Mouse (Mus musculus): ENCODE measurements around the gene Gm9999. TPM values are rescaled to one million over a fixed set of nuclear protein-coding genes. Genes with fewer than 3 reads are reported as not detected.

Gene Gm9999
- not detected in 2 replicates for polyA plus RNA-seq (2021; fragmentation: Nextera tagmentation)
- long read RNA-seq, experiment 1, result 0 reads
- long read RNA-seq, experiment 2, result 0 reads

GRCm38 (mm10) chr7:46983280-46983679, at the start of gene Gm9999:
Gene Gm9999 (plus strand): TSS chr7:46983580.

GRCm38 (mm10) chr7:46957831-46958691, 25.3 kb upstream of the Gm9999 start, which contains the start of gene Uevld:
Gene Uevld (minus strand): TSS chr7:46958527.

GRCm38 (mm10) chr7:47008168-47008993, 25.0 kb downstream of the Gm9999 start, which contains the start of gene Spty2d1:
Gene Spty2d1 (minus strand): TSS chr7:47008411.

Other genes starting within 250 kb of the Gm9999 start
- gene Saa1, start 240.6 kb upstream of the Gm9999 start, polyA plus RNA-seq (2021; fragmentation: Nextera tagmentation), result 0.13 TPM in 1 of 2 replicates, not detected in the other
- not detected in 2 replicates for gene Saa2, start 231.8 kb upstream of the Gm9999 start, polyA plus RNA-seq (2021; fragmentation: Nextera tagmentation)
- 3.5 and 3.7 TPM in 2 replicates for gene Hps5, start 187.5 kb upstream of the Gm9999 start, polyA plus RNA-seq (2021; fragmentation: Nextera tagmentation)
- 18.6 and 21.7 TPM in 2 replicates for gene Gtf2h1, start 187.5 kb upstream of the Gm9999 start, polyA plus RNA-seq (2021; fragmentation: Nextera tagmentation)
- 853 and 1,022 TPM in 2 replicates for gene Ldha, start 142.1 kb upstream of the Gm9999 start, polyA plus RNA-seq (2021; fragmentation: Nextera tagmentation)
- gene Ldhc, start 122.4 kb upstream of the Gm9999 start, polyA plus RNA-seq (2021; fragmentation: Nextera tagmentation), result 0.18 TPM in 1 of 2 replicates, not detected in the other
- gene Tsg101, start 63.6 kb upstream of the Gm9999 start, polyA plus RNA-seq (2021; fragmentation: Nextera tagmentation), result 241 and 242 TPM in 2 replicates
- gene Uevld, start 25.1 kb upstream of the Gm9999 start, polyA plus RNA-seq (2021; fragmentation: Nextera tagmentation), result 3.5 and 3.9 TPM in 2 replicates
- 4.2 TPM in 2 replicates for gene Spty2d1, start 24.8 kb downstream of the Gm9999 start, polyA plus RNA-seq (2021; fragmentation: Nextera tagmentation)
- gene Tmem86a, start 67.0 kb downstream of the Gm9999 start, polyA plus RNA-seq (2021; fragmentation: Nextera tagmentation), result 20.9 and 24.1 TPM in 2 replicates
- gene Ptpn5, start 150.1 kb downstream of the Gm9999 start, polyA plus RNA-seq (2021; fragmentation: Nextera tagmentation), result 74.9 and 113 TPM in 2 replicates
- not detected in 2 replicates for gene Mrgpra6, start 221.3 kb downstream of the Gm9999 start, polyA plus RNA-seq (2021; fragmentation: Nextera tagmentation)

Data from left cerebral cortex, adult 6 months (tissue).